Mouse (Mus musculus): ENCODE results near the gene Psmd11.

GRCm38 (mm10) chr11:80499550-80499952 is 71.1 kb downstream of the Psmd11 start:
- TF ChIP-seq FLI1 (IDR thresholded peaks at IDR 0.05; ENCODE audit: low read length), result no peak
- no peak for TF ChIP-seq GATA1 (IDR thresholded peaks at IDR 0.05; ENCODE audit: borderline replicate concordance, low read length)

Data from megakaryocyte, embryonic 14.5 days (primary cell).